Mouse (Mus musculus) olfactory bulb, adult 2 months (tissue): ENCODE data around the gene Slc16a6.

Source experiments
- CTCF ChIP-seq: fragments of 200-500 bp; IDR thresholded peaks from 2 replicates; pipeline ENCODE4 v1.5.1; 2012; ENCODE audit warnings: low read depth, mild to moderate bottlenecking, low read length, moderate library complexity; ENCODE audit not compliant: insufficient read depth
- POLR2A ChIP-seq: fragments of 200-500 bp; IDR thresholded peaks from 2 replicates; pipeline ENCODE4 v1.6.1; 2012; ENCODE audit warnings: mild to moderate bottlenecking, low read depth, low read length, moderate library complexity; ENCODE audit not compliant: insufficient read depth

DNA sequence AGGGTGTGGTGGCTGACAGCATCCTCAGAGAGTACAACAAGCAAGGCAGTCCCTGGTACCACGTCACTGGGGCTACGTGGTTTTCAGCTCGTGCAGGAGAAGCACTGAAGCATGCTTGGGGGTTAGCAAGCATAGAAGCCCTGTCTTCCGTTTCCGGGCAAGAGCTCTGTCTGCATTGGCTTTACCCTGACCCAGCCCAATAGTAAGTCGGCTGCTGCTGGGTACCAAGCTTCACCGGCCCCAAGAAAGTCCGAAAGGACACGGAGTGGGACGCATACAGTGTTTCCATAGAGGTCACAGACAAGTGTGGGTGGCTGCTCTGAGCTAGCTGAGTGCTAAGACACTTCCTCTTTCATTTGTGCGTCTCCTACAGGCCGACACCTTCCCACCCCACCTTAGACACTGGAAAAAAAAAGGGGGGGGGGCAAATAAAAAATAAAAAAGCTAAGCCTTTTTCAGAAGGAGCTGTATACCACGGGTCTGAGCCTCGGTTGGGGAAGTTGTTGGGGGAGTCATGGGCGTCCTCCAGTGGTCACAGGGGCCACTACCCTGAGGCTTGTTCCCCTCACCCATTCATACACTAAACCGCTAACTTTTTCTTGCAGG lies 53.3 kb downstream of the Slc16a6 start:
- TF ChIP-seq POLR2A (no peak), CTCF (no peak)
